Mouse (Mus musculus) liver, embryonic 16.5 days (tissue): Measurements from ENCODE around the gene Peak1. TPM values are rescaled to one million over a fixed set of nuclear protein-coding genes. Genes with fewer than 3 reads are reported as not detected.

Experiments
- ATAC-seq: fragments of 200-750 bp; cut with Nextera tagmentation; 2 replicates; pipeline ENCODE4 v1.8.0; 2017; ENCODE audit warnings: low read depth, mild to moderate bottlenecking, moderate number of reproducible peaks, moderate library complexity
- H3K27ac ChIP-seq: fragments of 300-500 bp; sonication (generic); 2 replicates; pipeline ENCODE4 v1.5.1; 2014; ENCODE audit warnings: mild to moderate bottlenecking, low read length
- H3K27me3 ChIP-seq: fragments of 300-500 bp; sonication (generic); 2 replicates; pipeline ENCODE4 v1.6.1; 2014; ENCODE audit warnings: low read depth, low read length, mixed read lengths; ENCODE audit not compliant: control insufficient read depth, insufficient read depth
- H3K36me3 ChIP-seq: fragments of 300-500 bp; sonication (generic); 2 replicates; pipeline ENCODE4 v1.6.1; 2014; ENCODE audit warnings: mild to moderate bottlenecking; ENCODE audit not compliant: control insufficient read depth, insufficient read depth
- H3K4me1 ChIP-seq: fragments of 300-500 bp; sonication (generic); 2 replicates; pipeline ENCODE4 v1.6.1; 2014; ENCODE audit warnings: low read depth, low read length, mixed read lengths; ENCODE audit not compliant: control insufficient read depth
- H3K4me2 ChIP-seq: fragments of 300-500 bp; sonication (generic); 2 replicates; pipeline ENCODE4 v1.6.1; 2014; ENCODE audit warnings: low read depth, low read length, mixed read lengths
- H3K4me3 ChIP-seq: fragments of 300-500 bp; sonication (generic); 2 replicates; pipeline ENCODE4 v1.5.1; 2014; ENCODE audit warnings: low read depth, mild to moderate bottlenecking, low read length
- H3K9ac ChIP-seq: fragments of 300-500 bp; sonication (generic); 2 replicates; pipeline ENCODE4 v1.6.1; 2014; ENCODE audit warnings: low read depth, low read length
- H3K9me3 ChIP-seq: fragments of 300-500 bp; sonication (generic); replicated peaks from 2 replicates; pipeline ENCODE4 v1.6.1; 2016; ENCODE audit warnings: low read length; ENCODE audit not compliant: control insufficient read depth
- WGBS: fragments of 180-500 bp; shearing (Covaris S2); extraction: QIAGEN DNeasy Blood & Tissue Kit; methylation state at CpG from one replicate; pipeline ENCODE4 v1.1.7; 2014; ENCODE audit not compliant: insufficient replicate concordance; 5-methylcytosine and 5-hydroxymethylcytosine counted together
- polyA plus RNA-seq: library from polyadenylated mRNA; unstranded; fragments of >200 nt; fragmentation: Nextera tagmentation; extraction: Ambion mirVana; gene quantifications from 2 replicates; pipeline ENCODE4 v1.2.1, GENCODE M21; 2015

Gene Peak1
- polyA plus RNA-seq, 1 experiment from 2014 or later = 2.8 TPM

GRCm38 (mm10) chr9:56396306-56396705 is 21.6 kb downstream of the Peak1 start:
- ATAC-seq = no peak
- Histone ChIP-seq H3K9ac (no peak overlapping the region), H3K27ac (no peak overlapping the region), H3K4me2 (no peak overlapping the region), H3K4me1 (no peaks in the 10 kb centered on the region), H3K27me3 (no peaks in the 10 kb centered on the region), H3K36me3 (no peaks in the 10 kb centered on the region), H3K4me3 (no peak overlapping the region), H3K9me3 (no peaks in the 10 kb centered on the region)
- WGBS = 31% methylated on average over 1 of the region's 1 CpGs

- Histone ChIP-seq H3K4me2 (no peak overlapping the region), H3K36me3 (no peaks in the 10 kb centered on the region), H3K27me3 (no peaks in the 10 kb centered on the region), H3K9me3 (no peaks in the 10 kb centered on the region), H3K27ac (no peak overlapping the region), H3K9ac (no peak overlapping the region), H3K4me3 (no peak overlapping the region), H3K4me1 (no peaks in the 10 kb centered on the region)
- ATAC-seq = no peak
- WGBS = 53% methylated on average over 3 of the region's 3 CpGs
Observed at GRCm38 (mm10) chr9:56392857-56393256, 25.0 kb downstream of the Peak1 start.

GRCm38 (mm10) chr9:56382786-56383185 is 35.1 kb downstream of the Peak1 start:
- Histone ChIP-seq H3K9me3 (no peaks in the 10 kb centered on the region), H3K27ac (no peak overlapping the region), H3K9ac (no peak overlapping the region), H3K4me2 (no peak overlapping the region), H3K4me3 (no peak overlapping the region), H3K4me1 (no peaks in the 10 kb centered on the region), H3K36me3 (no peaks in the 10 kb centered on the region), H3K27me3 (no peaks in the 10 kb centered on the region)
- no peak for ATAC-seq
- 55% methylated on average over 1 of the region's 1 CpGs for WGBS

- Histone ChIP-seq H3K4me1 (no peaks in the 10 kb centered on the region), H3K4me3 (no peak overlapping the region), H3K4me2 (no peak overlapping the region), H3K9me3 (no peaks in the 10 kb centered on the region), H3K27me3 (no peaks in the 10 kb centered on the region), H3K27ac (no peak overlapping the region), H3K9ac (no peak overlapping the region), H3K36me3 (no peaks in the 10 kb centered on the region)
- no peak for ATAC-seq
- WGBS = 55% methylated on average over 4 of the region's 4 CpGs
Observed at GRCm38 (mm10) chr9:56374401-56374800, 43.5 kb downstream of the Peak1 start.

- H3K27ac ChIP-seq = no peak overlapping the region
- no peak overlapping the region for H3K4me2 ChIP-seq
- no peaks in the 10 kb centered on the region for H3K27me3 ChIP-seq
- no peaks in the 10 kb centered on the region for H3K4me1 ChIP-seq
- no peak overlapping the region for H3K4me3 ChIP-seq
- 30% methylated on average over 5 of the region's 5 CpGs for WGBS
- no peak overlapping the region for H3K9ac ChIP-seq
- H3K36me3 ChIP-seq = no peaks in the 10 kb centered on the region
- H3K9me3 ChIP-seq = no peaks in the 10 kb centered on the region
- ATAC-seq = no peak
Observed at GRCm38 (mm10) chr9:56370710-56371109, 47.2 kb downstream of the Peak1 start.

- H3K4me1 ChIP-seq = no peaks in the 10 kb centered on the region
- H3K36me3 ChIP-seq = no peaks in the 10 kb centered on the region
- H3K4me2 ChIP-seq = no peak overlapping the region
- no peak overlapping the region for H3K27ac ChIP-seq
- H3K27me3 ChIP-seq = no peaks in the 10 kb centered on the region
- WGBS = 55% methylated on average over 3 of the region's 3 CpGs
- no peak for ATAC-seq
- H3K9me3 ChIP-seq = no peaks in the 10 kb centered on the region
- no peak overlapping the region for H3K4me3 ChIP-seq
- no peak overlapping the region for H3K9ac ChIP-seq
Observed at GRCm38 (mm10) chr9:56368814-56369213, 49.1 kb downstream of the Peak1 start.

GRCm38 (mm10) chr9:56363306-56363705 is 54.6 kb downstream of the Peak1 start:
- Histone ChIP-seq H3K9ac (no peak overlapping the region), H3K27ac (no peak overlapping the region), H3K36me3 (no peaks in the 10 kb centered on the region), H3K9me3 (no peaks in the 10 kb centered on the region), H3K4me1 (no peaks in the 10 kb centered on the region), H3K4me3 (no peak overlapping the region), H3K4me2 (no peak overlapping the region), H3K27me3 (no peaks in the 10 kb centered on the region)
- ATAC-seq = no peak
- WGBS = 82% methylated on average over 3 of the region's 3 CpGs

GRCm38 (mm10) chr9:56359261-56359660 is 58.6 kb downstream of the Peak1 start:
- no peak for ATAC-seq
- H3K4me2 ChIP-seq = no peak overlapping the region
- no peak overlapping the region for H3K27ac ChIP-seq
- H3K9ac ChIP-seq = no peak overlapping the region
- H3K4me1 ChIP-seq = no peaks in the 10 kb centered on the region
- H3K9me3 ChIP-seq = no peaks in the 10 kb centered on the region
- no peaks in the 10 kb centered on the region for H3K27me3 ChIP-seq
- WGBS = 75% methylated on average over 3 of the region's 3 CpGs
- H3K36me3 ChIP-seq = no peaks in the 10 kb centered on the region
- H3K4me3 ChIP-seq = no peak overlapping the region

GRCm38 (mm10) chr9:56355186-56355585 is 62.7 kb downstream of the Peak1 start:
- no peak for ATAC-seq
- Histone ChIP-seq H3K4me2 (no peak overlapping the region), H3K27me3 (no peaks in the 10 kb centered on the region), H3K36me3 (no peaks in the 10 kb centered on the region), H3K27ac (no peak overlapping the region), H3K4me1 (no peaks in the 10 kb centered on the region), H3K9ac (no peak overlapping the region), H3K9me3 (no peaks in the 10 kb centered on the region), H3K4me3 (no peak overlapping the region)
- 87% methylated on average over 5 of the region's 5 CpGs for WGBS

GRCm38 (mm10) chr9:56346321-56346720 is 71.5 kb downstream of the Peak1 start:
- H3K9ac ChIP-seq = no peak overlapping the region
- no peaks in the 10 kb centered on the region for H3K9me3 ChIP-seq
- no peak overlapping the region for H3K27ac ChIP-seq
- no peaks in the 10 kb centered on the region for H3K27me3 ChIP-seq
- H3K4me2 ChIP-seq = no peak overlapping the region
- no peaks in the 10 kb centered on the region for H3K4me1 ChIP-seq
- WGBS = 70% methylated on average over 6 of the region's 6 CpGs
- no peak overlapping the region for H3K4me3 ChIP-seq
- no peak for ATAC-seq
- H3K36me3 ChIP-seq = no peaks in the 10 kb centered on the region
